Mouse (Mus musculus) liver, embryonic 14.5 days (tissue): ENCODE data around the gene Eif5. TPM values are rescaled to one million over a fixed set of nuclear protein-coding genes. Genes with fewer than 3 reads are reported as not detected.

Experiments
- ATAC-seq: fragments of 200-750 bp; cut with Nextera tagmentation; 2 replicates; pipeline ENCODE4 v1.8.0; 2017; ENCODE audit warnings: moderate number of reproducible peaks, mild to moderate bottlenecking, moderate library complexity; ENCODE audit not compliant: insufficient read depth
- DNase-seq, 3 experiments: peaks; one replicate each; pipeline ENCODE4 v3.0.0-alpha.2; 2012 to 2013; ENCODE audit warnings: low read depth in 3 of 3, low spot score in 3 of 3
- H3K27ac ChIP-seq: fragments of 300-500 bp; sonication (generic); 2 replicates; pipeline ENCODE4 v1.5.1; 2014; ENCODE audit warnings: moderate library complexity, mild to moderate bottlenecking, control low read depth, inconsistent platforms
- H3K27me3 ChIP-seq: fragments of 300-500 bp; sonication (generic); 2 replicates; pipeline ENCODE4 v1.6.1; 2014; ENCODE audit warnings: mild to moderate bottlenecking, low read length, moderate library complexity; ENCODE audit not compliant: control insufficient read depth, insufficient read depth
- H3K36me3 ChIP-seq: fragments of 300-500 bp; sonication (generic); replicated peaks from 2 replicates; pipeline ENCODE4 v1.6.1; 2014; ENCODE audit warnings: low read depth; ENCODE audit not compliant: control insufficient read depth, insufficient read depth
- H3K4me1 ChIP-seq, 2 experiments: fragments of 200-500 bp in 1 of 2; fragments of 300-500 bp in 1 of 2; sonication (generic) in 1 of 2; replicated peaks; 2 replicates each; pipeline ENCODE4 v1.6.1; 2012 to 2014; ENCODE audit warnings: antibody characterized with exemption in 1 of 2, inconsistent platforms in 1 of 2, low read length in 1 of 2; ENCODE audit not compliant: control insufficient read depth in 2 of 2, insufficient read depth in 2 of 2
- H3K4me2 ChIP-seq: fragments of 300-500 bp; sonication (generic); 2 replicates; pipeline ENCODE4 v1.6.1; 2014; ENCODE audit warnings: low read depth, mild to moderate bottlenecking, control low read depth, moderate library complexity
- H3K4me3 ChIP-seq, 2 experiments: fragments of 200-500 bp in 1 of 2; fragments of 300-500 bp in 1 of 2; sonication (generic) in 1 of 2; 2 replicates each; pipeline ENCODE4 v1.5.1; 2012 to 2014; ENCODE audit warnings: low read depth in 2 of 2, low read length in 2 of 2, mild to moderate bottlenecking in 2 of 2, control low read depth in 1 of 2, inconsistent platforms in 1 of 2, moderate library complexity in 1 of 2; ENCODE audit not compliant: insufficient read depth in 1 of 2
- H3K9ac ChIP-seq: fragments of 300-500 bp; sonication (generic); replicated peaks from 2 replicates; pipeline ENCODE4 v1.6.1; 2014; ENCODE audit warnings: mild to moderate bottlenecking, control low read depth, moderate library complexity
- H3K9me3 ChIP-seq: fragments of 300-500 bp; sonication (generic); 2 replicates; pipeline ENCODE4 v1.6.1; 2016; ENCODE audit warnings: low read length, mixed read lengths; ENCODE audit not compliant: control insufficient read depth
- CTCF ChIP-seq: IDR thresholded peaks from 2 replicates; pipeline ENCODE4 v1.5.1; 2016; ENCODE audit warnings: antibody characterized with exemption, low read depth, control low read depth
- EP300 ChIP-seq: IDR thresholded peaks from 2 replicates; pipeline ENCODE4 v1.6.1; 2016; ENCODE audit warnings: antibody characterized with exemption, low read depth
- WGBS: fragments of 180-500 bp; shearing (Covaris S2); extraction: QIAGEN DNeasy Blood & Tissue Kit; methylation state at CpG from one replicate; pipeline ENCODE4 v1.1.7; 2014; ENCODE audit not compliant: insufficient replicate concordance; 5-methylcytosine and 5-hydroxymethylcytosine counted together
- polyA plus RNA-seq, 2 experiments: library from polyadenylated mRNA; depleted of rRNA in 1 of 2; stranded (reverse) in 1 of 2; unstranded in 1 of 2; fragments of >200 nt; fragmentation: Nextera tagmentation in 1 of 2; extraction: Ambion mirVana in 1 of 2; gene quantifications; 2 replicates each; pipeline versions ENCODE4 v1.2.1 to v1.2.3; 2012 to 2014

Gene Eif5
- polyA plus RNA-seq, 2 experiments = 112 to 411 TPM

DNA sequence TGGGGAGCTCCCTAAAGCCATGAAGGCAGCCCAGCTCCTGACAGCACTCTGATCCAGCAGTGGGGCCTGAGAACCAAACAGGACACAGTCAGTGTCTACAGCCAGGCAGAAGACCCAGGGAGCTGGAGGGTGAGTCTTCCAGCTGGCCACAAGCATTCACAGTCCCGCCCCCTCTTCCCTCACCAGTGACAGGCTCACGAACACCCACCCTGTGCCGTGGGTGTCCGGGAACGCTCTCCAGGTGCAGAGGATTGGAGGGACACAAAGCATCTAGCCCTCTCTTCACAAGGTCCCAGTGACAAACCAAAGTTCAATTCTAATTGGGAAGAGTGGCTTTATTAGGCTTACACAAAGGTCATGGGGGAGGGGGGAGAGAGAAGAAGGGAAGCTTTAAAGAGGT, 18.0 kb upstream of the Eif5 start:
- DNase-seq = no peak
- no peak for TF ChIP-seq EP300
- TF ChIP-seq CTCF = no peak
- no peaks in the 10 kb centered on the region; the same call in 1 of the 2 replicates for H3K27me3 ChIP-seq
- H3K4me3 ChIP-seq = no peak overlapping the region
- H3K9ac ChIP-seq = no peak overlapping the region
- no peak for ATAC-seq
- H3K4me2 ChIP-seq = no peak overlapping the region
- peaks cover 44 to 47% of the 10 kb centered on the region in 2 experiments for H3K4me1 ChIP-seq
- no peaks in the 10 kb centered on the region for H3K36me3 ChIP-seq
- H3K27ac ChIP-seq = no peak overlapping the region
- WGBS = 73% methylated on average over 5 of the region's 5 CpGs
- H3K9me3 ChIP-seq = peaks cover 5% of the 10 kb centered on the region

DNA sequence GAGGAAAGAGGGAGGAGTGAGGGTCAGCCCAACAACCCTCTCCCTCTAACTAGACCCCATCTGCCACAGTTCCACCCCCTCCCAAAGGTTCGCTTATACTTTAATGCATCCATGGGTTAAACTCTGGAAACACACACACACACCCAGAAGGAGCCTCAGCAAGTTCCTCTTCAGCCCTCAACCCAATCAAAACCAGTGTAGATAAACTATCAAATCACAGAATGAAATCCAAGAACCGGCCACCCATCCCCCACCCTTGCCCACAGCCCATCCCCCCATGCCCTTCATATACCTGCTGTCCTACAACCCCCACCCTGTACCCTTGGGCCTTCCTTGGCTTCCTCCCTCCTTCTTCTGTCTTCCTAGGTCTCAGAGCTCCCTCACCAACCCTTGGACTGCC, 16.8 kb upstream of the Eif5 start:
- WGBS = 63% methylated on average over 2 of the region's 2 CpGs

DNA sequence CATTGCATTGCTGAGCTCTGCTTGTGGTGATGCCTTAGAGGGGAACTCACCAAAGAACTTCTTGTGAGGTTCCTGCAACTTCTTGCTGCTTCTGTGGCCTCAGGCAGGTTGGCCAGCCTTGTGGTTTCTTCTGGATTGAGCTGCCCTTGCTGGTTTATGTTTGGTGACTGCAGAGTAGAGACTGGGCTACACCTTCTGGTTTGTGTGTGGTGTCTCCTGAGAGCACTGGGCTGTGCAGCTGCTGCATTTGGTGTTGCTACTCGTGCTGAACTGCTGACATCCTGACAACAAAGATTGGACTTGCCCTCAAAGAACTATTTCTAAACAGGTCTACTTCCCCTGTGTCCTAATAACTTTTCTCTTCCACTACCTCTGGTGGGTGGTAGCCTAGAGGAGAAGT, 13.3 kb upstream of the Eif5 start:
- Histone ChIP-seq H3K4me2 (no peak overlapping the region), H3K4me3 (no peak overlapping the region), H3K9ac (no peak overlapping the region), H3K27me3 (peaks cover 13% of the 10 kb centered on the region), H3K36me3 (no peaks in the 10 kb centered on the region), H3K27ac (no peak overlapping the region), H3K9me3 (peaks cover 2% of the 10 kb centered on the region; the same call in 1 of the 2 replicates), H3K4me1 (peaks cover 4 to 5% of the 10 kb centered on the region in 2 experiments)
- no peak for TF ChIP-seq EP300
- no peak for TF ChIP-seq CTCF
- DNase-seq (no peak), ATAC-seq (no peak)
- 25% methylated on average over 1 of the region's 1 CpGs for WGBS

More for the DNA sequence above, 16.8 kb upstream of the Eif5 start:
- no peak for TF ChIP-seq EP300
- TF ChIP-seq CTCF = no peak
- no peak overlapping the region for H3K4me2 ChIP-seq
- H3K9ac ChIP-seq = no peak overlapping the region
- DNase-seq = no peak
- no peak overlapping the region for H3K27ac ChIP-seq
- no peaks in the 10 kb centered on the region for H3K36me3 ChIP-seq
- no peak for ATAC-seq
- H3K27me3 ChIP-seq = no peaks in the 10 kb centered on the region; the same call in 1 of the 2 replicates
- H3K9me3 ChIP-seq = peaks cover 2% of the 10 kb centered on the region; the same call in 1 of the 2 replicates
- H3K4me1 ChIP-seq = peaks cover 36 to 38% of the 10 kb centered on the region in 2 experiments
- no peak overlapping the region for H3K4me3 ChIP-seq

DNA sequence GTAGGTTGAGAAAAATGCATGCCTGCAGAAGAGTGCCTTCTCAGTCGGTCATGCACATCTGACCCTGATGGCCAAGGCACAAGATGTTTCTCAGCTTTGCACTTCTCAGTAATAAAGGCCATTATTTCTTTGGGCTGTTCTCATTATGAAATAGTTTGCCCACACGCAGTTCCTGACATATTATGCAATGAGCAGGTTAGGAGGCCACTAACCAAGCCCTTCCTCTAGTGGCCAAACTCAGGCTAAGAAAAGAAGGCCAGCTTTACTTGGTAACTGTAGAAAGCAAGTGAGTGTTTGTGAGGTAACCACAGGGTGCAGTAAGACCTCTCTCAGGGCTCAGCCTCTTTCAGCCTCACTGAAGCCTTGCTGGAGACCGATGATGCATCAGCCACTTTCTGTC, 12.9 kb upstream of the Eif5 start:
- H3K9me3 ChIP-seq = peaks cover 2% of the 10 kb centered on the region; the same call in 1 of the 2 replicates
- DNase-seq = no peak
- H3K27ac ChIP-seq = no peak overlapping the region
- ATAC-seq = no peak
- TF ChIP-seq CTCF (no peak), EP300 (no peak)
- no peaks in the 10 kb centered on the region for H3K36me3 ChIP-seq
- H3K4me3 ChIP-seq = no peak overlapping the region
- 59% methylated on average over 3 of the region's 3 CpGs for WGBS
- peaks cover 0 to 2% of the 10 kb centered on the region in 2 experiments; a peak in 2 of 4 replicates for H3K4me1 ChIP-seq
- H3K9ac ChIP-seq = no peak overlapping the region
- peaks cover 13% of the 10 kb centered on the region for H3K27me3 ChIP-seq
- no peak overlapping the region for H3K4me2 ChIP-seq

DNA sequence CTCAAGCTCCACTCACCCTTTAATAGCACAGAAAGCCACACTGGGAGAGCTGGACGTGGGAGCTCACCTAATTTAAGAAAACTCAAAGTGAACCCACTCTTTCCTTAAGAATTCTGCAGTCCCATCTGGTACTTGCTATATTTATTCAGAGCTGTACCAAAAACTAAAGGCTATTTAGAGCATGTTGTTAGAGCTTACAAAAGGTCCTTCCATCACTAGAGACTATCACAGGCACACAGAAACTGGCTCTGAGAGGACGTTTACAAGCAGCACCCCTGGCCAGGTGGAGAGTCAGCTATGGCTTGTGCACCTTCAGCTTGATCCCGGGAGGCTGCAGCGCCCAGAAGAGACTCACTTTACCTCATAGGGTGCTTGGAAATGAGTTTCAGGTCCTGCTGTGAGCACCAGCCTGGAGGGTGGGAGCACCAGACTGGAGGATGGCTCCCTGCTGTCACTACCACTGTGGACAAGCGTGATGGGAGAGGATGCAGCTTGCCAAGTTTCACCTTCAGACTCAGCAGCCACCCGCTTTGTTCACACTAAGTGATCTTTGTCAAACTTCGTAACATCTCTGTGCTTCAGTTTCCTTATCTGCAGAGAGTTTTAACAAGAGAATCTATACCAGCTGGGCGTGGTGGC, 10.1 kb upstream of the Eif5 start:
- H3K9me3 ChIP-seq = no peaks in the 10 kb centered on the region
- H3K4me3 ChIP-seq = no peak overlapping the region
- no peak overlapping the region for H3K27ac ChIP-seq
- no peaks in the 10 kb centered on the region for H3K36me3 ChIP-seq
- ATAC-seq (no peak), DNase-seq (no peak)
- TF ChIP-seq EP300 = no peak
- TF ChIP-seq CTCF = no peak
- H3K4me1 ChIP-seq = peaks cover 0 to 2% of the 10 kb centered on the region in 2 experiments; a peak in 1 of 4 replicates
- H3K27me3 ChIP-seq = peaks cover 13% of the 10 kb centered on the region
- 48% methylated on average over 8 of the region's 8 CpGs for WGBS
- no peak overlapping the region for H3K4me2 ChIP-seq
- no peak overlapping the region for H3K9ac ChIP-seq
